Mouse (Mus musculus) bone marrow, adult 2 months (tissue): ENCODE measurements around the gene Cep128. TPM values are rescaled to one million over a fixed set of nuclear protein-coding genes. Genes with fewer than 3 reads are reported as not detected.

Source experiments
- H3K27ac ChIP-seq: fragments of 200-500 bp; 2 replicates; pipeline ENCODE4 v1.5.1; 2012; ENCODE audit warnings: low read depth, mild to moderate bottlenecking, control low read depth, inconsistent platforms, low read length; ENCODE audit not compliant: control insufficient read depth, poor library complexity, insufficient read depth
- H3K4me1 ChIP-seq: fragments of 200-500 bp; 2 replicates; pipeline ENCODE4 v1.6.1; 2011; ENCODE audit warnings: low read length; ENCODE audit not compliant: control insufficient read depth, insufficient read depth
- H3K4me3 ChIP-seq: fragments of 200-500 bp; replicated peaks from 2 replicates; pipeline ENCODE3; 2011; ENCODE audit warnings: mild to moderate bottlenecking, low read depth, low read length, control low read depth; ENCODE audit not compliant: control insufficient read depth
- CTCF ChIP-seq: fragments of 200-500 bp; IDR thresholded peaks from 2 replicates; pipeline ENCODE4 v1.5.1; 2011; ENCODE audit warnings: low read length, control low read depth; ENCODE audit not compliant: control insufficient read depth, insufficient read depth
- POLR2A ChIP-seq: fragments of 200-500 bp; IDR thresholded peaks from 2 replicates; pipeline ENCODE4 v1.6.1; 2011; ENCODE audit warnings: low read depth, mild to moderate bottlenecking, control low read depth, low read length, borderline replicate concordance; ENCODE audit not compliant: control insufficient read depth
- WGBS: fragments of 180-500 bp; shearing (Covaris S2); methylation state at CpG from one replicate; pipeline ENCODE4 v1.1.7; 2018; 5-methylcytosine and 5-hydroxymethylcytosine counted together
- polyA plus RNA-seq: library from polyadenylated mRNA; stranded (reverse); fragments of >200 nt; gene quantifications from 2 replicates; pipeline ENCODE4 v1.2.4, GENCODE M21; 2011; ENCODE audit warnings: low replicate concordance; ENCODE audit not compliant: missing spikeins, insufficient read depth, insufficient read length

Cep128 gene
- polyA plus RNA-seq, 1 experiment: 67.8 TPM

GRCm38 (mm10) chr12:91070551-91071045 lies 313.6 kb downstream of the Cep128 start:
- Histone ChIP-seq H3K4me1 (no peaks in the 10 kb centered on the region), H3K4me3 (no peak overlapping the region), H3K27ac (no peak overlapping the region)
- WGBS: 87% methylated on average over 2 of the region's 2 CpGs
- TF ChIP-seq CTCF (no peak), POLR2A (no peak)

DNA sequence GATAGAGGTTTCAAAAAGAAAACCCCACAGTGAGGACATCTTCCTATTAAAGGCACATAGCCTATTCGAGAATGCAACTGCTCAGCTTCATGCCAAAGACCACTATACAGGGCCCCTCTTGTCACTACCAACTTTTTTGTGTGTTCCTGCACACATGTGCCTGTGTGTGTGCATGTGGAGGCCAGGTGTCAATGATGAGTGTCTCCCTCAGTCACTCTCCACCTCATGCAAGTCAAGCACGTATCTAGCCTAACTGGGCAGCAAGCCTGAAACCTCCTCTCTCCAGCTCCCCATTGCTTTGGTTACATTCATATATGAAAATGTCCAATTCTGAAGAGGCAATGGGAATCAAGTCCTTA lies 317.1 kb downstream of the Cep128 start:
- 88% methylated on average over 2 of the region's 2 CpGs for WGBS
- no peak overlapping the region for H3K27ac ChIP-seq
- no peaks in the 10 kb centered on the region for H3K4me1 ChIP-seq
- H3K4me3 ChIP-seq: no peak overlapping the region
- TF ChIP-seq POLR2A (no peak), CTCF (no peak)

DNA sequence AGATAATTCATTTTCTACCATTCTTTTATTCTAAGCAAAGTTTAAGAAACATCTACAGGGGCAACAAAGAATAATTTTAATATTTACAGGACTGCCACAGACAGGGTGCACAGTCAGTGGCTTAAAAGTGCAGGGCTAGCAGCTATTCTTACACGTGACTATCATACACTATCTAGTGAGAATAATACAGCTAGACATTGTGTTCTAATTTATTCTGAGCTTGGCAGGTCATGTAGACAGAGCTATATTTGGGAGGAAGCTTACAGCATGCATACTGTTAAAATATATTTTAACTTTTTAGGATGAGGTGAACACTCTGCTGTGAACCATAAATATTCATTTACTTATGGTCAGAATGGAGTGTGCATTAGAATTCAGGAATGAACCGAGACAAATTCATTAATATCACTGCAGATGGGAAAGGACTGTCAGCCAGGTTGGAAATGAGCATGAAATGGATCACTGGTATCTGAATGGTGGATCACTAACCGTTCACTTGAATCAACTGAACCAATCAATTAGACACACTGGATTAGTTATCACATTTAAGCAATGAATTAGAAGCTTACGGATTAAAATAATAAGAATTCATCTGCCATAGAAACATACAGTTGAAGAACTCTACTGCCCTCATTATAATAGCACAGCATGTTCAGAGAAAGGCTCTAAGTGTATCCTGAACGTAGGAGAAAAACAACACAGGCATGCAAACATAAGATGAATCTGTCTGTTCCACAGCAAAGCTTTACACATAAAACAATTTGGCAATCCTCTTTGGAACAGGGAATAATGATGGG lies 317.7 kb downstream of the Cep128 start:
- H3K4me1 ChIP-seq: no peaks in the 10 kb centered on the region
- H3K4me3 ChIP-seq: no peak overlapping the region
- WGBS: 87% methylated on average over 5 of the region's 5 CpGs
- H3K27ac ChIP-seq: no peak overlapping the region
- TF ChIP-seq POLR2A (no peak), CTCF (no peak)

- WGBS: 83% methylated on average over 3 of the region's 3 CpGs
- Histone ChIP-seq H3K4me3 (no peak overlapping the region), H3K4me1 (no peaks in the 10 kb centered on the region), H3K27ac (no peak overlapping the region)
- TF ChIP-seq CTCF: no peak
- TF ChIP-seq POLR2A: no peak
Observed at GRCm38 (mm10) chr12:91065423-91065822, 318.8 kb downstream of the Cep128 start.

DNA sequence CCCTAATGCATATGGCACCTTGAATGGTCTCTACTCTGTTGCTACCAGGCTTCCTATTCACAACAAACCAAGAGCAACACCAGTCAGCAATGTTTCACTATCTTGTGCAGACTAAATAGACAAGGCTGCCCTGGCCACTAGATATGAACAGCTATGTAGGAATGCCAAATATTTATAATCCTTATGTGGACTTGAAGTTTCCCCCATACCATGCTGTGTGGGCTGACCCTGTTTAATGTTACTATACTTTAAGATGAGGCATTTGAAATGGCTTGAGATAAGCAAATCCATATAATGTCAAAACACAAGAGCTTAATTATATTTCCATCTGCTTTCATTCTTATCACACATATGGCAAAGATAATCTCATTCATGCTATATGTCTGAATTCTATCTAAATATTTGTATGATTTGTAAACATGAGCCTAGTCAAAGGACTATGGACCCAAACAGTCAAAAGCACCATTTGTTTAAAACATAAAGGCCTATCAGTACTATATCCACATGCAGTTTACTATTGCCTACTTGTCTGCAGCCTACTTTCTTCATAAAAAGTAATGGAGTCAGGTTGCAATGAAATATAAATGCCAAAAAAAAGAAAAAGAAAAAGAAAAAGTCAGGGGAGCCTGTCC lies 319.7 kb downstream of the Cep128 start:
- Histone ChIP-seq H3K27ac (no peak overlapping the region), H3K4me3 (no peak overlapping the region), H3K4me1 (no peaks in the 10 kb centered on the region)
- no peak for TF ChIP-seq CTCF
- TF ChIP-seq POLR2A: no peak

- H3K27ac ChIP-seq: no peak overlapping the region
- H3K4me1 ChIP-seq: no peaks in the 10 kb centered on the region
- no peak overlapping the region for H3K4me3 ChIP-seq
- no peak for TF ChIP-seq POLR2A
- WGBS: 88% methylated on average over 4 of the region's 4 CpGs
Observed at GRCm38 (mm10) chr12:91063337-91064015, 320.7 kb downstream of the Cep128 start.

DNA sequence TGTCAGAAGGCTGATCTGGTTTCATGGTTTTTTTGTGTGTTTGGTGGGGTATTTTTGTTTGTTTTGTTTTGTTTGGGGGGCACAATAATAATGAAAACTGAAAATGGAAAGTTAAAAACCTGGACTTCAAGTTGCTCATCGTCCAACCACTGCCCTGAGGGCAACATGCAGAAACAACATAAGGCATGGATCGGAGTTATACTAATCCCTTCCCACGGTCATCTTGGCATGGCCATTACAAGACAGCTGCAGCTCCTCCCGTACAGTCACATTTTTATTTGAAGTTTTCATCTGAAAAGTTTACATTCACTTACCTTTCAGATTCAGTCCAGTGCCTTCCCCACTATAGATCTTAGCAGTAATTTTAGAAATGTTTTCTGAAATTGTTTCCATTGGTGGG lies 321.5 kb downstream of the Cep128 start:
- H3K4me1 ChIP-seq: no peaks in the 10 kb centered on the region
- 95% methylated on average over 4 of the region's 4 CpGs for WGBS
- no peak for TF ChIP-seq CTCF
- no peak for TF ChIP-seq POLR2A
- H3K27ac ChIP-seq: no peak overlapping the region
- no peak overlapping the region for H3K4me3 ChIP-seq

GRCm38 (mm10) chr12:91059704-91060318 lies 324.4 kb downstream of the Cep128 start:
- Histone ChIP-seq H3K27ac (no peak overlapping the region), H3K4me3 (no peak overlapping the region), H3K4me1 (no peaks in the 10 kb centered on the region; the same call in 1 of the 2 replicates)
- 91% methylated on average over 12 of the region's 12 CpGs for WGBS
- TF ChIP-seq CTCF (no peak), POLR2A (no peak)
